Mouse (Mus musculus) heart, embryonic 13.5 days (tissue): Measurements from ENCODE around the gene Adprm. TPM values are rescaled to one million over a fixed set of nuclear protein-coding genes. Genes with fewer than 3 reads are reported as not detected.

ENCODE experiments used
- ATAC-seq: fragments of 200-750 bp; cut with Nextera tagmentation; 2 replicates; pipeline ENCODE4 v1.8.0; 2017; ENCODE audit warnings: moderate TSS enrichment; ENCODE audit not compliant: insufficient number of reproducible peaks, low FRiP score, low TSS enrichment; ENCODE audit errors: extremely low read depth
- H3K27ac ChIP-seq: fragments of 300-500 bp; sonication (generic); replicated peaks from 2 replicates; pipeline ENCODE4 v1.5.1; 2015; ENCODE audit warnings: moderate library complexity, mild to moderate bottlenecking, inconsistent platforms
- H3K27me3 ChIP-seq: fragments of 300-500 bp; sonication (generic); replicated peaks from 2 replicates; pipeline ENCODE4 v1.6.1; 2015; ENCODE audit warnings: mild to moderate bottlenecking, inconsistent platforms
- H3K36me3 ChIP-seq: fragments of 300-500 bp; sonication (generic); 2 replicates; pipeline ENCODE4 v1.6.1; 2015; ENCODE audit warnings: mild to moderate bottlenecking, inconsistent platforms
- H3K4me1 ChIP-seq: fragments of 300-500 bp; sonication (generic); 2 replicates; pipeline ENCODE4 v1.6.1; 2015; ENCODE audit warnings: inconsistent platforms
- H3K4me2 ChIP-seq: fragments of 300-500 bp; sonication (generic); 2 replicates; pipeline ENCODE4 v1.6.1; 2015; ENCODE audit warnings: inconsistent platforms, mild to moderate bottlenecking, moderate library complexity
- H3K4me3 ChIP-seq: fragments of 300-500 bp; sonication (generic); 2 replicates; pipeline ENCODE4 v1.5.1; 2015; ENCODE audit warnings: moderate library complexity, mild to moderate bottlenecking, inconsistent platforms
- H3K9ac ChIP-seq: fragments of 300-500 bp; sonication (generic); 2 replicates; pipeline ENCODE4 v1.6.1; 2015; ENCODE audit warnings: inconsistent platforms, mild to moderate bottlenecking, moderate library complexity
- H3K9me3 ChIP-seq: fragments of 300-500 bp; sonication (generic); 2 replicates; pipeline ENCODE4 v1.6.1; 2016; ENCODE audit warnings: inconsistent platforms
- WGBS: fragments of 180-500 bp; shearing (Covaris S2); methylation state at CpG from one replicate; pipeline ENCODE4 v1.1.7; 2015; ENCODE audit warnings: mixed read lengths; 5-methylcytosine and 5-hydroxymethylcytosine counted together
- polyA plus RNA-seq: library from polyadenylated mRNA; unstranded; fragments of >200 nt; fragmentation: Nextera tagmentation; extraction: Ambion mirVana; gene quantifications from 2 replicates; pipeline ENCODE4 v1.2.1, GENCODE M21; 2015

The Adprm gene
- polyA plus RNA-seq, 1 experiment from 2014 or later, result 16.0 TPM

DNA sequence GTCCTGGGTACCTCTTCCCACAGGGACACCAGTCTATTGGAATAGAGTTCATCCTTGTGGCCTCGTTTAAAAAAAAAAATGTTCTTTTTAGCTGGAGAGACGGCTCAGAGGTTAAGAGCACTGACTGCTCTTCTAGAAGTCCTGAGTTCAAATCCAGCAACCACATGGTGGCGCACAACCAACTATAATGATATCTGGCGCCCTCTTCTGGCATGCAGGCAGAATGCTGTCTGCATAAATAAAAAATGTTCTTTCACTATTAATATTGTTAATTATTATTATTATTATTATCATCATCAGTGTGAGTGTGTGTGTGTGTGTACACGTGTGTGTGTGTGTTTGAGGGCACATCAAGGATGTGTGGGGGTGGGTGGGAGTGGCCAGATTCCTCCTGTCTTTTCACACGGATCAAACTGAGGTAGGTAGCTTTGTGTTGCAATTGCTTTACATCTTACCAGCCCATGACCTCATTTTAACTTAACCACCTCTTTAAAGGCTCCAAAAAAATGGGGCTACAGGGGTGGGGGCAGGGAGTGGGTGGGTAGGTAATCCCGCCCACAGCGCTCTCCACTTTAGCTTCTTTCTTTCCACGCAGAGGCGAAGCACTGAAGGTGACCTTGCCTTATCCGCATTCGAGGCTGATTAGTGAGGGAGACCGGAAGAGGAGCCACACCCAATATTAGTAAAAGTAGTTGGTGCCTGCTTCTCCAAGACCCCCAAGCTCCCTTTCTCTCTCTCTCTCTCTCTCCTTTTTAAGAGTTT is 29.9 kb downstream of the Adprm start:
- Histone ChIP-seq H3K9me3 (no peaks in the 10 kb centered on the region), H3K9ac (no peak overlapping the region), H3K27ac (no peak overlapping the region), H3K36me3 (no peaks in the 10 kb centered on the region), H3K27me3 (peaks cover 18% of the 10 kb centered on the region), H3K4me3 (no peak overlapping the region), H3K4me2 (no peak overlapping the region), H3K4me1 (peaks cover 24% of the 10 kb centered on the region)
- 72% methylated on average over 13 of the region's 13 CpGs for WGBS
- no peak for ATAC-seq

DNA sequence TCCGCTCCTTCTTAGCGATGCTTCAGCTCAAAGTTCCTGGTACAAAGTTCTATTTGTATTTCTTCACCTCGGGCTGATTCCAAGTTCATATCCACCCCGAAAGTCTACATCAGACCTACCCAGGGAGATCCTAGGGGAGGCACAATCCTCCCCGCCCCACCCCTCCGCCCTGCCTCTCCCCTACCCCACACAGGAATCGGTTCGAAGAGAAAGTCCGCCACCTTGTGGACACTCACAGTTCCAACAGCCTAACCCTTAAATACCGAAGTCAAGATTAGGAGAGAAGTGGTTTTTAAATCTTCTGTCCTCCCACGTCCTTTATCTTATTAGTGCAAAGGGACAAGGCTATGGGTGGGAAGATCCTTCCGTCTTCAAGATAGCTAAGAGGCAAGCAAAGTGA is 31.4 kb downstream of the Adprm start:
- H3K4me2 ChIP-seq, result peak overlapping the region; percentile 67
- no peaks in the 10 kb centered on the region for H3K9me3 ChIP-seq
- H3K4me3 ChIP-seq, result peak overlapping the region; percentile 38
- H3K27ac ChIP-seq, result no peak overlapping the region
- H3K9ac ChIP-seq, result 0 out of 2 replicates have a peak overlapping the region, but pooled peaks have one; percentile 37
- no peak for ATAC-seq
- peaks cover 24% of the 10 kb centered on the region for H3K4me1 ChIP-seq
- peaks cover 18% of the 10 kb centered on the region for H3K27me3 ChIP-seq
- no peaks in the 10 kb centered on the region for H3K36me3 ChIP-seq
- WGBS, result 2% methylated on average over 12 of the region's 12 CpGs

- 57% methylated on average over 7 of the region's 7 CpGs for WGBS
- no peak for ATAC-seq
- no peak overlapping the region for H3K27ac ChIP-seq
- H3K4me3 ChIP-seq, result no peak overlapping the region
- no peaks in the 10 kb centered on the region for H3K9me3 ChIP-seq
- H3K4me1 ChIP-seq, result peaks cover 17% of the 10 kb centered on the region
- H3K36me3 ChIP-seq, result no peaks in the 10 kb centered on the region
- no peak overlapping the region for H3K4me2 ChIP-seq
- no peak overlapping the region for H3K9ac ChIP-seq
- H3K27me3 ChIP-seq, result peaks cover 18% of the 10 kb centered on the region
These were observed 32.5 kb downstream of the Adprm start for GRCm38 (mm10) chr11:67019711-67020475.

DNA sequence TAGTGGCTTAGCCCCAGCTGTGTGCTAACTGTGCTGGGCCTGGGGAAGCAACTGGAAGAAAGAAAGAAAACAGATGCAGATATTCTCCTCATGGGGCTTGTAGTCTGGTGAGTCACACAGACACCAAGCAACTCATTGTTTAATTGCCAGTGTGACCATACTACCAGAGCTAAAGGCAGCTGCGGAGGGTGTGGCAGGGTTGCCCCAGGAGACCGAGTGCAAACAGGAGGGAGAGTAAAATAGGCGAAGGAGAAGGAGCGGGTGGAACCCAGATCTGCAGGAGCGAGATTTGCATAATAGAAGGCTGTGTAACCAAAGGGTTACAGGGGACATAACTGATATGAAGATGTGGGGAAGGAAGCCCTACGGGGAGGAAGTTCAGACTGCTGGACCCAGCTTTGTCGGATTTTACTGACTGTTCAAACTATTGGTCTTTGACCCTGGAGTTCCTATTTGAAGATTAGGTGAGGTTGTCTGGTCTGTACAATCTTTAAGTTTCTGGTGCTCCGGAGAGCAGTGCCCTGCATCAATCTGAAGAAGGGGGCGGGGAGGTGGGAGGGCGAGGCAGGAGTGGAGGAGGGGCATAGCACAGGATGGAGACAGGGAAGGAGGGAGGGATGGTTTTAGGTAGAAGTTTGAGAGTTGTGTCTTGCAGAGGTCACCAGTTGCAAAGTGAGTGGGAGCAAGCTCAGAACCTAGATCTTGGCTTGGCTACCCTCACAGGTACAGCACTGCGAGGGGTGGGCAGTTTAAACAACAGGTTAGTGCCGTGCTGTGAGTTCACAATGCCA is 34.4 kb downstream of the Adprm start:
- WGBS, result 17% methylated on average over 12 of the region's 12 CpGs
- Histone ChIP-seq H3K27ac (no peak overlapping the region), H3K36me3 (no peaks in the 10 kb centered on the region), H3K9ac (no peak overlapping the region), H3K4me3 (no peak overlapping the region), H3K9me3 (no peaks in the 10 kb centered on the region), H3K27me3 (peaks cover 15% of the 10 kb centered on the region), H3K4me1 (peaks cover 11% of the 10 kb centered on the region), H3K4me2 (peak overlapping the region; percentile 14; the same call in 1 of the 2 replicates)
- no peak for ATAC-seq

DNA sequence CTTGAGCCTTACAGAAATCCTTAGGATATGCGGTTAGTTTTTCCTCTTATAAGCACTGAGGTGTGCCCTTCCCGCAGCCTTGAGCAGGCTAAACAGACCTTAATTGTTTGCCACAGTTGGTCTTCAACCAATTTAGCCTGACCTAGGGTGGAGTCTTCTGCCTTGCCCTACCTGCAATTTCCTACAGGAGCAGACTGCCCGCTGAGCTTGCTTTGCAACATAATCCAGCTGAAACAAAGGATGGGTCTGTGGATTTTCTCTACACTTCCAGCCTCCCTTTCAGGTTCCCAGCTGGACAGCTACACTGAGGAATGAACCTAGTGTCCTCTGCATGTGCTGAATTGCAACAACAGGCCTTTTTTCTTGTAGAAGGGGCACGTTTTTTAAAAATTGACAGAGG is 40.8 kb downstream of the Adprm start:
- Histone ChIP-seq H3K4me1 (peaks cover 15% of the 10 kb centered on the region; the same call in 1 of the 2 replicates), H3K4me2 (no peak overlapping the region), H3K9ac (no peak overlapping the region), H3K9me3 (no peaks in the 10 kb centered on the region), H3K27me3 (no peaks in the 10 kb centered on the region), H3K27ac (no peak overlapping the region), H3K4me3 (no peak overlapping the region), H3K36me3 (no peaks in the 10 kb centered on the region)
- ATAC-seq, result no peak
- 59% methylated on average over 4 of the region's 4 CpGs for WGBS

- peak overlapping the region; percentile 24; the same call in 1 of the 2 replicates for H3K9ac ChIP-seq
- H3K4me2 ChIP-seq, result peak overlapping the region; percentile 38
- no peak for ATAC-seq
These were observed 42.0 kb downstream of the Adprm start for GRCm38 (mm10) chr11:67010430-67010829.

GRCm38 (mm10) chr11:67008528-67008927 is 43.9 kb downstream of the Adprm start:
- Histone ChIP-seq H3K27ac (no peak overlapping the region), H3K27me3 (no peaks in the 10 kb centered on the region), H3K9me3 (no peaks in the 10 kb centered on the region), H3K4me2 (no peak overlapping the region), H3K9ac (no peak overlapping the region), H3K36me3 (no peaks in the 10 kb centered on the region), H3K4me3 (no peak overlapping the region), H3K4me1 (peaks cover 15% of the 10 kb centered on the region; the same call in 1 of the 2 replicates)
- ATAC-seq, result no peak
- WGBS, result 90% methylated on average over 4 of the region's 4 CpGs

More at GRCm38 (mm10) chr11:67010430-67010829, 42.0 kb downstream of the Adprm start:
- Histone ChIP-seq H3K27ac (no peak overlapping the region; the same call in 1 of the 2 replicates), H3K27me3 (no peaks in the 10 kb centered on the region), H3K4me3 (no peak overlapping the region), H3K36me3 (no peaks in the 10 kb centered on the region), H3K4me1 (peaks cover 15% of the 10 kb centered on the region; the same call in 1 of the 2 replicates), H3K9me3 (no peaks in the 10 kb centered on the region)
- WGBS, result 8% methylated on average over 8 of the region's 8 CpGs

- H3K4me3 ChIP-seq, result no peak overlapping the region
- no peaks in the 10 kb centered on the region for H3K36me3 ChIP-seq
- no peak overlapping the region for H3K9ac ChIP-seq
- H3K4me2 ChIP-seq, result no peak overlapping the region
- no peaks in the 10 kb centered on the region for H3K9me3 ChIP-seq
- H3K4me1 ChIP-seq, result peaks cover 15% of the 10 kb centered on the region; the same call in 1 of the 2 replicates
- WGBS, result 71% methylated on average over 8 of the region's 8 CpGs
- no peaks in the 10 kb centered on the region for H3K27me3 ChIP-seq
- H3K27ac ChIP-seq, result no peak overlapping the region
- ATAC-seq, result no peak
These were observed 44.4 kb downstream of the Adprm start for GRCm38 (mm10) chr11:67007961-67008360.

GRCm38 (mm10) chr11:67002911-67003310 is 49.5 kb downstream of the Adprm start:
- Histone ChIP-seq H3K9ac (no peak overlapping the region), H3K4me3 (no peak overlapping the region)
- 30% methylated on average over 2 of the region's 2 CpGs for WGBS

DNA sequence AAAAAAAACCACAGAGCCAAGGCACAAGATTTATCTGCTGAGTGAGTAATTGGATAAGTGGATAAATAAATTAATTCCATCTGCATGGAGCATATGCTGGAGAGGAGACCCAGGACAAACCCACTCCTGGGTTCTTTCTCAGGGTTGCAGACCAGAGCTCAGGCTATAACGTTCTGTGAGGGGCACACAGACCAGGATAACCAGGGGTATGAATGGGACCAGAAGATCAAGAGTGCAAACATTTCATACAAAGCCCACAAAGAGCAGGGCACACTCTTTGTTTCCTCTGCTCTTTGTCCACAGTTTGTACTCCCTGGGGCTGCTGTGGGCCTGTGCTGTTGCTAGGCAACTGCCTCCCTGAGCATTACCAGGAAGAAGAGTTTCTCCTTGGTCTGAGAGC is 50.7 kb downstream of the Adprm start:
- 75% methylated on average over 1 of the region's 1 CpGs for WGBS
- Histone ChIP-seq H3K9me3 (no peaks in the 10 kb centered on the region), H3K27ac (no peak overlapping the region), H3K9ac (no peak overlapping the region), H3K4me2 (no peak overlapping the region), H3K4me1 (peaks cover 11% of the 10 kb centered on the region), H3K4me3 (no peak overlapping the region), H3K36me3 (no peaks in the 10 kb centered on the region), H3K27me3 (no peaks in the 10 kb centered on the region)
- no peak for ATAC-seq

More at GRCm38 (mm10) chr11:67002911-67003310, 49.5 kb downstream of the Adprm start:
- H3K4me2 ChIP-seq, result no peak overlapping the region
- no peak for ATAC-seq
- H3K27me3 ChIP-seq, result no peaks in the 10 kb centered on the region
- no peaks in the 10 kb centered on the region for H3K36me3 ChIP-seq
- no peaks in the 10 kb centered on the region for H3K9me3 ChIP-seq
- H3K27ac ChIP-seq, result no peak overlapping the region
- H3K4me1 ChIP-seq, result peaks cover 11% of the 10 kb centered on the region

- Histone ChIP-seq H3K4me3 (no peak overlapping the region), H3K27ac (no peak overlapping the region), H3K36me3 (no peaks in the 10 kb centered on the region), H3K4me1 (peaks cover 11% of the 10 kb centered on the region), H3K9me3 (no peaks in the 10 kb centered on the region), H3K9ac (no peak overlapping the region), H3K4me2 (no peak overlapping the region), H3K27me3 (no peaks in the 10 kb centered on the region)
- no peak for ATAC-seq
- WGBS, result 76% methylated on average over 4 of the region's 4 CpGs
These were observed 51.7 kb downstream of the Adprm start for GRCm38 (mm10) chr11:67000671-67001070.
